21 mouse cellular contexts compared by ENCODE assay signal in genomic region chr2:44954180-44954579, GRCm38 (mm10). TPM values are rescaled to one million over a fixed set of nuclear protein-coding genes. Genes with fewer than 3 reads are reported as not detected.
A peak's percentile ranks its signal among the peaks of the same experiment; 100 is the strongest.
DNase-seq lines count a peak whose midpoint lies in the region; ATAC-seq and TF ChIP-seq lines count a peak whose summit lies in the region.
"Had no signal": no experiment of that assay in that cellular context is flagged by ENCODE, and none has a peak within 500 bp of the region (broad histone marks: within the 10 kb centered on the region; RNA-seq: fewer than 3 reads in every experiment).

No protein-coding gene starts in this region.

- no peak for TF ChIP-seq POLR2A in kidney, adult 2 months (IDR thresholded peaks at IDR 0.05; ENCODE audit: low read depth, low read length)

- WGBS in kidney, embryonic 15.5 days: 39% methylated on average over 1 of the region's 1 CpGs
- 44% methylated on average over 1 of the region's 1 CpGs for WGBS in kidney, adult 2 months
- 96% methylated on average over 1 of the region's 1 CpGs for WGBS in midbrain, embryonic 11.5 days
- whole genome bisulfite sequencing in midbrain, postnatal 0 days: 89% methylated on average over 1 of the region's 1 CpGs

- H3K27me3 ChIP-seq in kidney, embryonic 15.5 days: no peaks in the 10 kb centered on the region
- no peaks in the 10 kb centered on the region for H3K27me3 ChIP-seq in kidney, adult 2 months (replicated peaks; ENCODE audit: control insufficient read depth, insufficient read depth, low read length)
- no peaks in the 10 kb centered on the region for H3K27me3 ChIP-seq in midbrain, embryonic 11.5 days (ENCODE audit: control insufficient read depth, insufficient read depth, low read length)
- no peaks in the 10 kb centered on the region for H3K27me3 ChIP-seq in midbrain, postnatal 0 days (ENCODE audit: insufficient read depth, low read length)
- H3K27me3 ChIP-seq: forebrain, embryonic 13.5 days; hindbrain, embryonic 12.5 days; hindbrain, embryonic 15.5 days; Patski had no signal

- H3K27ac ChIP-seq in kidney, embryonic 15.5 days: no peak overlapping the region
- no peak overlapping the region for H3K27ac ChIP-seq in kidney, adult 2 months (ENCODE audit: insufficient read depth, low read depth, low read length)
- H3K27ac ChIP-seq in midbrain, embryonic 11.5 days (ENCODE audit: low read depth, low read length): no peak overlapping the region
- H3K27ac ChIP-seq in midbrain, postnatal 0 days (ENCODE audit: low read depth, low read length): no peak overlapping the region
- H3K27ac ChIP-seq: forebrain, embryonic 10.5 days; forebrain, embryonic 13.5 days; hindbrain, embryonic 12.5 days; hindbrain, embryonic 15.5 days had no signal

- H3K4me3 ChIP-seq in kidney, embryonic 15.5 days (replicated peaks): no peak overlapping the region
- H3K4me3 ChIP-seq in kidney, adult 2 months (ENCODE audit: insufficient read depth, low read depth, low read length): no peak overlapping the region
- no peak overlapping the region for H3K4me3 ChIP-seq in midbrain, embryonic 11.5 days (ENCODE audit: low read depth, low read length)
- H3K4me3 ChIP-seq in midbrain, postnatal 0 days (ENCODE audit: low read depth, low read length): no peak overlapping the region
- H3K4me3 ChIP-seq: forebrain, embryonic 10.5 days; forebrain, embryonic 13.5 days; hindbrain, embryonic 12.5 days; hindbrain, embryonic 15.5 days had no signal

- no peaks in the 10 kb centered on the region for H3K36me3 ChIP-seq in kidney, embryonic 15.5 days
- H3K36me3 ChIP-seq in kidney, adult 2 months (ENCODE audit: control insufficient read depth, insufficient read depth, low read length): no peaks in the 10 kb centered on the region
- no peaks in the 10 kb centered on the region for H3K36me3 ChIP-seq in midbrain, embryonic 11.5 days (ENCODE audit: control insufficient read depth, insufficient read depth, low read length)
- H3K36me3 ChIP-seq in midbrain, postnatal 0 days (ENCODE audit: insufficient read depth, low read length): no peaks in the 10 kb centered on the region
- H3K36me3 ChIP-seq: forebrain, embryonic 10.5 days; G1E; hindbrain, embryonic 12.5 days; hindbrain, embryonic 15.5 days had no signal

- no peak for DNase-seq in kidney, adult 2 months
- DNase-seq in midbrain, embryonic 11.5 days (ENCODE audit: low spot score, missing footprints): peak; percentile 54
- DNase-seq in midbrain, postnatal 0 days (ENCODE audit: low spot score): no peak
- DNase-seq in thymus, postnatal 10 days (ENCODE audit: low spot score in 2 of 2): no peak
- DNase-seq: adrenal gland, postnatal 10 days; adrenal gland, postnatal 36 days; cerebellum, adult 18-20 months; cerebellum, adult 9-10 months; cerebellum, postnatal 14 days; gastrocnemius, postnatal 10 days; heart, adult 11 months had no signal

- no peak for TF ChIP-seq CTCF in kidney, adult 2 months (conservative IDR thresholded peaks at IDR 0.05; ENCODE audit: insufficient read depth, insufficient read length, low read depth, low read length)
- no peak for TF ChIP-seq CTCF in midbrain, postnatal 0 days (IDR thresholded peaks at IDR 0.05)

- peaks cover 11% of the 10 kb centered on the region for H3K4me1 ChIP-seq in kidney, embryonic 15.5 days
- H3K4me1 ChIP-seq in kidney, adult 2 months (ENCODE audit: control insufficient read depth, insufficient read depth, low read length): peaks cover 6% of the 10 kb centered on the region; the same call in 1 of the 2 replicates
- H3K4me1 ChIP-seq in midbrain, embryonic 11.5 days (ENCODE audit: control insufficient read depth, insufficient read depth, low read length): peaks cover 3% of the 10 kb centered on the region
- H3K4me1 ChIP-seq in midbrain, postnatal 0 days (ENCODE audit: insufficient read depth, low read length): no peaks in the 10 kb centered on the region
- H3K4me1 ChIP-seq: forebrain, embryonic 13.5 days; hindbrain, embryonic 15.5 days had no signal

- no peak overlapping the region for H3K4me2 ChIP-seq in kidney, embryonic 15.5 days
- no peak overlapping the region for H3K4me2 ChIP-seq in midbrain, embryonic 11.5 days
- H3K4me2 ChIP-seq in midbrain, postnatal 0 days (ENCODE audit: low read depth, low read length, poor library complexity, severe bottlenecking): no peak overlapping the region
- H3K4me2 ChIP-seq: forebrain, embryonic 13.5 days; heart, embryonic 11.5 days; hindbrain, embryonic 12.5 days; hindbrain, embryonic 15.5 days had no signal

- no peaks in the 10 kb centered on the region for H3K9me3 ChIP-seq in kidney, embryonic 15.5 days (replicated peaks)
- H3K9me3 ChIP-seq in midbrain, embryonic 11.5 days (ENCODE audit: control insufficient read depth, low read length): no peaks in the 10 kb centered on the region
- H3K9me3 ChIP-seq in midbrain, postnatal 0 days (ENCODE audit: low read length): no peaks in the 10 kb centered on the region
- H3K9me3 ChIP-seq: forebrain, embryonic 10.5 days; forebrain, embryonic 13.5 days; G1E; hindbrain, embryonic 12.5 days; hindbrain, embryonic 15.5 days had no signal

- peak; percentile 58; the same call in 1 of the 2 replicates for ATAC-seq in kidney, embryonic 15.5 days (replicated peaks; ENCODE audit: low FRiP score)
- ATAC-seq in midbrain, embryonic 11.5 days (ENCODE audit: low FRiP score): no peak
- no peak for ATAC-seq in midbrain, postnatal 0 days (ENCODE audit: low FRiP score)
- ATAC-seq in megakaryocyte-erythroid progenitor cell, adult 5-6 weeks (replicated peaks; ENCODE audit: low FRiP score, low TSS enrichment, poor library complexity, severe bottlenecking): peak; percentile 48; the same call in 1 of the 2 replicates
- ATAC-seq: forebrain, embryonic 13.5 days; forebrain, embryonic 16.5 days; Patski had no signal

- H3K9ac ChIP-seq in kidney, embryonic 15.5 days: no peak overlapping the region
- no peak overlapping the region for H3K9ac ChIP-seq in midbrain, embryonic 11.5 days (ENCODE audit: low read length)
- H3K9ac ChIP-seq in midbrain, postnatal 0 days (replicated peaks; ENCODE audit: low read length, poor library complexity, severe bottlenecking): no peak overlapping the region
- H3K9ac ChIP-seq: forebrain, embryonic 13.5 days; hindbrain, embryonic 12.5 days; hindbrain, embryonic 15.5 days had no signal

RNA-seq across cellular contexts. Expression of gene Gtdc1, which starts 26.7 kb away (rescaled TPM):
- 11.0 and 12.4 TPM in 2 replicates for polyA plus RNA-seq in kidney, embryonic 15.5 days (2015; fragmentation: Nextera tagmentation; extraction: Ambion mirVana)
- polyA plus RNA-seq in kidney, adult 2 months (2012; rRNA removed): 5.0 and 7.2 TPM in 2 replicates
- polyA plus RNA-seq in midbrain, embryonic 11.5 days (2014; fragmentation: Nextera tagmentation; extraction: Ambion mirVana): 13.4 and 15.8 TPM in 2 replicates
- total RNA-seq in midbrain, postnatal 0 days (2014; rRNA removed): 43.4 and 53.2 TPM in 2 replicates
- 18.6 and 19.3 TPM in 2 replicates for polyA plus RNA-seq in midbrain, postnatal 0 days (2015; fragmentation: Nextera tagmentation; extraction: Ambion mirVana)
- 15.8 and 22.0 TPM in 2 replicates for total RNA-seq in megakaryocyte-erythroid progenitor cell, adult 5-6 weeks (2014; fragmentation: Nextera tagmentation)
- total RNA-seq in megakaryocyte-erythroid progenitor cell, adult 5-6 weeks (2017): 15.8 and 23.0 TPM in 2 replicates

Comparison
In these comparisons a context has a peak if more than half of its experiments do, and no peak if none do; other contexts are left out.
1. ATAC-seq: peak in kidney, embryonic 15.5 days (single experiment) and megakaryocyte-erythroid progenitor cell, adult 5-6 weeks (single experiment); none in midbrain, embryonic 11.5 days (single experiment) and midbrain, postnatal 0 days (single experiment).